ENCODE assay signal across 19 mouse cellular contexts in genomic region chr11:111210565-111210964, GRCm38 (mm10).
"Had no signal": no experiment of that assay in that cellular context is flagged by ENCODE, and none has a peak within 500 bp of the region (broad histone marks: within the 10 kb centered on the region; RNA-seq: fewer than 3 reads in every experiment).

No protein-coding gene starts in this region.

- DNase-seq: lung, adult 18-20 months; lung, embryonic 14.5 days; lung, postnatal 10 days; lung, postnatal 36 days; right cerebral cortex, postnatal 25 days; right cerebral cortex, postnatal 4 days; spleen, adult 18-20 months; thymus, adult 18-20 months; thymus, postnatal 14 days; thymus, postnatal 36 days had no signal

- H3K4me3 ChIP-seq: megakaryocyte, embryonic 14.5 days; midbrain, embryonic 13.5 days; midbrain, embryonic 15.5 days; myocyte; neural tube, embryonic 13.5 days; neural tube, embryonic 15.5 days had no signal

- ATAC-seq: midbrain, embryonic 13.5 days; midbrain, embryonic 15.5 days had no signal

- H3K27ac ChIP-seq: liver, embryonic 14.5 days; macrophage; midbrain, embryonic 13.5 days; midbrain, embryonic 15.5 days; neural tube, embryonic 13.5 days; neural tube, embryonic 15.5 days had no signal

- H3K4me2 ChIP-seq: lung, embryonic 14.5 days; midbrain, embryonic 11.5 days; midbrain, embryonic 13.5 days; midbrain, embryonic 15.5 days; neural tube, embryonic 13.5 days; neural tube, embryonic 15.5 days had no signal

- H3K36me3 ChIP-seq: midbrain, embryonic 13.5 days; midbrain, embryonic 15.5 days; neural tube, embryonic 13.5 days; neural tube, embryonic 15.5 days had no signal

- H3K9ac ChIP-seq: liver, embryonic 14.5 days; lung, embryonic 14.5 days; midbrain, embryonic 13.5 days; midbrain, embryonic 15.5 days; neural tube, embryonic 13.5 days; neural tube, embryonic 15.5 days had no signal

- H3K9me3 ChIP-seq: midbrain, embryonic 13.5 days; midbrain, embryonic 15.5 days; neural tube, embryonic 13.5 days; neural tube, embryonic 15.5 days had no signal

- H3K27me3 ChIP-seq: megakaryocyte, embryonic 14.5 days; midbrain, embryonic 13.5 days; midbrain, embryonic 15.5 days; neural tube, embryonic 13.5 days; neural tube, embryonic 15.5 days had no signal
